Mouse (Mus musculus): ENCODE results near the gene Aplnr.

Gene Aplnr

DNA sequence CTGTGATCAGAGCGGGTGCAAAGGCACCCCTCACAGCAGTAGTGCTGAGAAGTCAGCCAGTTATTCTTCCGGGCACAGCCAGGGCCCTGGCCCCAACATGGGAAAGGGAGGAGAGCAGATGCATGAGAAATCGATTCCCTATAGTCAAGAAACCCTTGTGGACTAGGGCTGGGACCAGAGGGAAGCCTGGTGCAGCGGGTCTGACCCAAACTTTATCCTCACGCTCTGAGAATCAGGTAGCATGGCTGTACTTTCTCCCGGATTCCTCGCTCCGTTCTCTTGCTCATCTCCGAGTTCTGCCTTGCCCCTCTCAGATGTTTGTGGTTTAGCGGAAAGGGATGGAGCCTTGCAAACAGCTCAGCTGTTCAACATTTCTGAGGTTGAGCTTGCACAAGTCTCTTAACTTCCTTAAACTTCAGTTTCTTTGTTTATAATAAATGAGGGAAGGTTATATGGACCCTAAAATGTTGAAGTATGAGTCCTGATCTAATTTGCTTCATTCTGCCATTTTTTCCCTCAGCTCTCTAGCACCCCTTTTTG, 1.6 kb downstream of the Aplnr start:
- no peak for DNase-seq

DNA sequence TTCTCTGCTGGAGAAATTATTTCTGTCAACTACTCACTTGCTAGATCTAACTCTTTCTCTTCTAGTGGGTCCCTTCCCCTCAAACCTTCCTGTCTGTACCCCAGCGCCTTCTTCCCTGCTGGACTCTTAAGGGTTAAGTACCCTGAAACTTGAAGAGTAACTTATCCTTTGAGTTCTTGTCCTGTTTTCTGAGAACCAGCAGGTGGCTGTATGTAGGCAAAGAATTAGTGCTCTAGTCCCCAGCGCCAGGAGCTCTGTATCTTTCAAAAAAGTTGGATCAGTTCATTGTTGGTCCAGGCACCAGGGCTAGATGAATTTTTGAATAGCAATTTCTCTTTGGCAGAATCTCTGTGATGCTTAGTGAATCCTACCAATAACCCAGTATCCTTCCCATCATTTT, 2.1 kb downstream of the Aplnr start:
- DNase-seq: no peak

DNA sequence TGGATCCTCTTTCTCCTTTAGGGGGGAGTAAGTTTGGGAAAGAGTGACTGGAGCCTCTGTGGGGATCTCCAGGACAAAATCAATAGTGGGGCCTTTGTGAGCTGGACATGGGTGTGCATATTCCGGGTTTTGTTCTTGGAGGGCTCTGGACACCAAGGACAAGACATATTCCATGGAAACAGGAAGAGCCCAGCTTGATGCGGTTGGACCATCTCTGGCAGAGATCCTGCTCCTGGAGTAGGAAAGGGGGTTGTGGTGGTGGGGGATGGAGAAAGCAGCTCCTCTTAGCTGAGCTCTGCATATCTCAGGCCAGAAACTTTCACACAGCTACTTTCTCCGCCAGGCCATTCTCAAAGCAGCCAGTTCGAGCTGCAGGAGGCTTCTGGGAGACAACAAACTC, 3.4 kb downstream of the Aplnr start:
- DNase-seq: no peak

DNA sequence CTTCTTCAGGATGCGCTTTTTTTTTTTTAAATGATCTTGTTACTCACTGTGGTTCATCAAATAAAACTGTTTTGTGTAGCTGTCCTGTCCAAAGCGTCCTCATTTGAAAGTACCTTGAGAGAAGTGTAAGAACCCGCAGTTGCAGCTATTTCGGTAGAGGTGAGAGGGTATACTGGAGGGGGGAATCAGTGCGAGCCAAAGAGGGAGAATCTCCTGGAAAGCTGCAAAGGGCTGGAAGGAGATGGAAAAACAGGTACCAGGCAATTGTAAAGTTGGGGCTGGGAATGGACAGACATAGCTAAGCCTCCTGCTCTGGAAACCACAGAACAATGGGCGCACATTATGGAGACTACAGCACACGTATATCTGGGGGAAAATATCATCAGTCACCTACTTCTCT, 3.8 kb downstream of the Aplnr start:
- DNase-seq: no peak

DNA sequence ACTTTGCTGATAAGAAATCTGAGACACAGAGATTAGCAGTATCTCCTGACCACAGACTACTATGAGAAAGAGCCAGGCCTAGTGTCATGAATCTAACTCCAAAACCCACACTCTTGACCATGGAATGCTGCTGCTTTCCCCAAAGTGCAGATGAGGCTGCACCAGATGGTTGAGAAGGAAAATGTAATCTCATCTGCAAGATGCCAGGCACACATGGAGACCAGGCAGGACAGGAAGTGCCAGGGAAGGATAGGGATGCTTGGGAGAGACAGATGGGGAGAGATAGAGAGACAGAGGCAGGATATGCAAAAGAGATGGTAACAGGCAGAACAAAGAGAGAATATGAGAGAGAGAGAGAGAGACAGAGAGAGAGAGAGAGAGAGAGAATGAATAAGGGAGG, 4.8 kb downstream of the Aplnr start:
- DNase-seq: no peak

DNA sequence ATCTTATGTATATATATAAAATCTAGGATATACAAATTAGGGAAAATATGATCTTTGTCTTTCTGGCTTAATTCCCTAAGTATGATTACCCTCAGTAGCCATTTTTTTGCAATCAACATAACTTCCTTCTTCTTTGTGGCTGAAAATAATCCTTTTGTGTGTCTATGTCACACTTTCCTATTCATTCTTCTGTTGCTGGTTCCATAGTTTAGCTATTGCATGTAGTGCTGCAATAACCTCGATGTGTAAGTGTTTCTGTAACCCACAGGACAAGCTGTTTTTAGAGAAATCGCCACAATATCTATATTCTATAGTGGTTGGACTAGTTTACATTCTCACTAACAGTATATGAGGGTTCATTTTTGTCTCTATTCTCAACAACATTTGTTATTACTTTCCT, 8.9 kb downstream of the Aplnr start:
- no peak for DNase-seq

DNA sequence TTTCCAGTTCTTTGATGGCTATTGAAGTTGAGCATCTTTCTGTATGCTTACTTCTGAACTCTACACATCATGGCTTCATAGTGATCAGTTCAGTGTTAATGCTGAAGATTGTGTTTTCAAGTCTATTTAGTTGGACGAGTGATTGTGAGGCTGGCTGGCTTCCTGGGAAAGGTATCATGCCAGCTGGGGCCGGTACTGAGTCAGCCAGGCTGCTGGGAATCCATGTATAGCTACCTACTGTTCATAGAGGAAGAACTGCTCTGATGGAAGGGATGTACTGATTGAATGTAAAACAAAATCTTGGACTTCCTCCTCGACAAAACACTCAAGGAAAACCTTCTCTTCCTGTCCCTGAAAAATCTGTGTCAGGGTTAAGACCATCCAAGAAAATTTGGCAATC, 9.3 kb downstream of the Aplnr start:
- no peak for DNase-seq

DNA sequence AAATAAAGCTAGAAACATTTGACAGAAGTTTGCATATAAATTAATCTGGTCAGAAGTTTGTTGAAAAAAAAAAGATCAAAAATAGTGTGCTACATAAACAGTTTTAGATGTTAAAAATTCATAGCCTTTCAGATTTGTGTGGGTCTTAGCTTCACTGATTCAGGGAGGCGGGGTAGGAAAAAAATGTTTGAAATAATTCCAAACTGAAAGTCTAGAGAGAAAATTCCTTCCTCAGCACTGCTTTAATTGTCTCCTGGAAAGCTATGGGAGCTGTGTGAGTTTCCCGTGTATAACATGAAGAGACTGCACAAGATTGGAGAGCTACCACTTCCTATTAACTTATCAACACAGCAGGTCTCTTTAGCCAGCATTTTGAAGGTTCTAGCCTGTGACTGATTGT, 11.5 kb downstream of the Aplnr start:
- DNase-seq: no peak

DNA sequence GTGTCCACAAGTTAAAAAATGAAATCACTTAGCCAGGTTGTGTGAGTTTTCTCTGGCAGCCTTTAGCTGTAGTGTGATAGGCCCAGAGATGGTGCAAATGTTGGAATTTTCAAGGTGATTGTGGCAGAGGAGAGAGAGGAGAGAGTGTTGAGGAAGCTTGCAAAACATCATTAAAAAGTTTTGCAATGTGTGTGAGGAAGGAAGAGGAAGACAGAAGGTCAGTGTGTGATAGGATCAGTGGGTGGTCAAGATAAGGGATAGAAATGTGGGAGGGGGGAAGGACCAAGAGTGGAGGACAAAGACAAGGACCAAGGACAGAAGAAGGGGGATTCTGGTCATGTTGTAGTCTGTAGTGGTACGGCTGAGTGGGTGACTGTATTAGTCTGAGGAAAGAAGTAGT, 14.3 kb downstream of the Aplnr start:
- no peak for DNase-seq

DNA sequence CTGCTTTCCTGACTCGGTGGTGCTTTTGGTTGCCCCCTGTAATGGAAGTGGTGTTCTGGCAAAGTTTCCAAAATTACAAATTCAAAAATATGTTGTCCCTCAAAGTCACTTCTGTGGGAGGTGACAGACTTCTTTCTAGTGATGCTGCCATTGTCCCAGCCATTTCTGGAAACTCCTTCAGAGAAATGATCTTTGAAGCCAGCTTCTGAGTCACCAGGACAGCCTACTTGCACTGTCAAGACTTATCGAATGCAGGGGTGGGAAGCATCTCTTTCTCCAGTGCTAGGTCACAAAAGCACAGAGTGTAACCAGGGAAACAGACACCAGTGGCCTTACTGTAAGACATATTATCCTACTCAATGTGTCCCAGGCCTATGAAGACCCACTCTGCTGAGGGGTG, 15.2 kb downstream of the Aplnr start:
- no peak for DNase-seq

DNA sequence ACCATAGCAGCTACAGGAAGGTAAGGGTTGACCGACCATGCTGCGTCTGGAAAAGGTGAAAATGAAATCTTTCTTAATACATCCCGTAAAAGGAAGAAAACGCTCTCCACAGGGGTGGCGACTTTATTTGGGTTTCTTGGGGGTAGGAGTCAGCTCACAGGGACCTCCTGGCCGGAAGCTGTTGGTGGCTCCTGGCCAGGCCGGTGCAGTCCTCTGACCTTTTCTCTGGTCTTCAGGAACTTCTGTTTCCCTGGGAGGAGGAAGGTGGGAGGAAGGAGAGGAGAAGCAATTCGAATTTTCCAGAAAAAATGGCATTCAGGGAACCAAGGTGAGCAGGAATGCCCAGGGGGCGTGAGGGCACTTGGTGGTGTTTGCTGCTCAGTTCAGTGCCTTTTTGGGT, 19.3 kb downstream of the Aplnr start:
- no peak for DNase-seq

DNA sequence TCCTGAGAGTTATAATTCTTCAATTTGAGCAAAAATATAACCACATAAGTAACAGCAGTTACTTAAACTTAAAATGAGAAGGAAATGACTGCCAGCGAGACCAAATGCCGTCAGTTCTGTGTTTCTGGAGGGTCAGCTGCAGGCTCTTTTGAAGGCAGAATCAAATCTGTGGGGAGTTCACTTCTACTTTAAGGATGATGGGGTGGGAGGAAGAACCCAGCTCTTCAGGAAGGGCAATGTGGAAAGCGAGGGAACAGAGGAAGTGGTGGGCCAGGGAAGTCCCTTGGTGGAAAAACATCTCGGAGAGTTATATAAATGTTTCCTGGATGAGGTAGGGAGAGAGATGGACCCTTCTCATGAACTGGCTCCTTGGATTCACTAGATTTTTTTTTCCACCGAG, 20.1 kb downstream of the Aplnr start:
- DNase-seq: no peak

DNA sequence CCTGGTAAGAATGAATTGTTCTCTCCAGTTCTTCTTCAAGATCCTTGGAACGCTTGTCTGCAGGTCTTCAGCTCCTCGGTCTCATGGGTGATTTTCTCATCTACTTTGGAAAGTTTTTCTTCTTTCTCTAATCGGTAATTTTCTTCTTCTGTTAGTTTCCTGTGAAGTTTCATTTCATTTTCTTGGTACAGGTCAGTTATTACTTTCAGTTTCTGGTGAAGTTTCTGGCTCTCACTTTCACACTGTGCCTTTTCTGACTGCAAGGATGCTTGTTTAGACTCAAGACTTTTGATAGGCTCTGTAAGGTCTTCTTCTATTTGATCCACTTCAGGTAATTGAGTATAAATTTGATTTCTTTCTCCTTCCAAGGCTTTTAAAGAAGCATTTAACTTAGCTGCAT, 21.4 kb downstream of the Aplnr start:
- no peak for DNase-seq

DNA sequence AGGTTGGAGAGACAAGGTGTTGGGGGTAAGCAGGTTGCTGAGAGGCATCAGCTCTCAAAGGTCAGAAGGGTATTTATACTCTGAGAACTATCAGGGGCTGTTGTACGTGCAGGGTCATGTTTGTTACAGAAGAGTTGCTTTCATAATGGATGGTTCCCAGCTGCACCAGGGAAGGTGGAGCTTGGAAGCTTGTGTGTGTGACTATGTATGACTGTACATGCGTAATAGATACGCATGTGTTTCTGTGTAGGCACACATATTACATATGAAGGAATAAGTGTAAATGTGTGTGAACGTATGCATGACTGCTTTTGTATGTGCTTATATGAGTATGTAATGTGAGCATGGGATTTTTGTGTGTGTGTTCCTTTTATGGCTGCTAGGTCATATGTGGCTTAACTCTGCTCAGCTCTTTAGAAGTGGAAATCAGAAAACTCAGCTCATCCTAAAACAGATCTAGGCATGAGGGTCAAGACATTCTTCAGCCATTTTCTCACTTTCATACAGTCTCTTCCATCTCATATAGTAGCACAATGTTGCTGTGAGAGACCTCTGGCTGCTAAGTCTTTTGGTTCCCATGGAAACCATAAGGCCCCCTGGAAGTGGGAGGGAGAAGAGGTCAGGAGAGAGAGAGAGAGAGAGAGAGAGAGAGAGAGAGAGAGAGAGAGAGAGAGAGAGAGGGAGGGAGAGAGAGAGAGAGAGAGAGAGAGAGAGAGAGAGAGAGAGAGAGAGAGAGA, 25.0 kb downstream of the Aplnr start:
- no peak for DNase-seq

DNA sequence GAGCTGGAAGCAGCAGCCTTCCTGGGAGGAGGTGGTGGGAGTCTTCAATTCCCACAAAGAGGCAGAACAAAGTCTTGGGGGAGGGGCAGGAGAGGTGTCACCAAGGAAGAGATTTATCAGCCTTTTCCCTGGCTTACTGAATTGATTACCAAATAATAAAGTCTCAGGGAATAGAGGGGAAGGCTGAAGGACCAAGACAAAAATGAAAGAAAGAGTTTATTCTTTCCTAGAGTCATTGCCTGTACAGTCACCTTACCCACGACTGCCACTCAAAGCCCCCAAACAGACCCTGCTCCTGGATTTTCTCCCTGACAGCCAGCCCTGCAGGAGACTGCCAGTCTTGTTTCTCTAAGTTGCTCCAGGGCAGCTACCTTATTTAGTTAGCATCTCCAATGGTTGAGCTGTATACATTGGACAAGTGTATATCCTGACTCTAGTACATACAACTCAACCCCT, 25.6 kb downstream of the Aplnr start:
- DNase-seq: no peak

DNA sequence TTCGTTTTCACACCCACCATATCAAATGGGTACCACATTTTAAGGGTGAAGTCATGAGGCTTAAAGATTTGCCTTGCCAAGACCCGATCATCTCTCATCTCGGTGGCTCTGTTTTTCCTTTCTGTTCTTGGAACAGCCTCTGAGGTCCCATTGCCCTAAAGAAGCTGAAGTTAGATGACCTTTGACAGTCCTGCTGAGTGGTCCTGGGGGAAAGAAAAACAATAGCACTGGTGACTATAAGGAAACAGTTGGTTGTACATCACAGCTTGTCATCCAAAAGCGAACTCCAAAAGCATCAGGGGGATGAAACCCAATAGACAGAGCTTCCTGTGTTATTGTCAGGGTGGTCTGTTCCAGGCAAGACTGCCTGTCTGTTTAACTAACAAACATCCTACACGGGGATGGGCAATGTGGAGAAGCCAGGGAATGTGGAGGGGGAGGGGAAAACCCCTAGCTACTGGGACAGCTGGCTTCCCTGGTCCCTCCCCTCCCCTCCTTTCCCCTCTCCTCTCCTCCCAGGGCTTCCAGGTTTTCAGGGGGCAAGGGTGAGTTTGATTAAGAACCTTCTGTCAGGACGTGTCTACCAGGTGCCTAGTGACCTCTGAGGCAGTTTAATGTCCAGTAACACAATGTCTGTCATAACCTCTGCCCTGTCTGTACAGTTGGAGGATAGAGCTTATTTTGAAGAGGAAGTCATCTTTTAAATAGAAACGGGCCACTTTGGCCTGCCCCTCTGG, 27.5 kb downstream of the Aplnr start:
- DNase-seq: no peak

DNA sequence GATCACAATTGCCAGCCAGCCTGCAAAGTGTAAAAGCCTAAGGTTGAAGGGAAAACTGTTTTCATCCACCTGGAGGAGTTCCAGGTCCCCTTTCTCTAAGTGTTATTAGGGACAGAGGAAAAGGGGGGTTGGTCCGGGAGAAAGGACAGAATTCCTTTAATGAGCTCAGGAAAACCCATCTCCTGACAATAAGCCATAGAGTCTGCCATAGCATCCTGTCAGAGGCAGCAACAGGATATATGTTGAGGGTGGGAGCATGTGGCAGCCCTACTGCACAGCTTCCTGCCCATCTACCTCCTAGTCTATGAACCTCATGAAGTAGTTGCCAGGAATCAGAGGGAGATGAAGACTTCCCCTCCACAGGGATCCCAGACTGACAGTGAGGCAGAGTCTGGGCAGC, 31.6 kb downstream of the Aplnr start:
- no peak for DNase-seq

DNA sequence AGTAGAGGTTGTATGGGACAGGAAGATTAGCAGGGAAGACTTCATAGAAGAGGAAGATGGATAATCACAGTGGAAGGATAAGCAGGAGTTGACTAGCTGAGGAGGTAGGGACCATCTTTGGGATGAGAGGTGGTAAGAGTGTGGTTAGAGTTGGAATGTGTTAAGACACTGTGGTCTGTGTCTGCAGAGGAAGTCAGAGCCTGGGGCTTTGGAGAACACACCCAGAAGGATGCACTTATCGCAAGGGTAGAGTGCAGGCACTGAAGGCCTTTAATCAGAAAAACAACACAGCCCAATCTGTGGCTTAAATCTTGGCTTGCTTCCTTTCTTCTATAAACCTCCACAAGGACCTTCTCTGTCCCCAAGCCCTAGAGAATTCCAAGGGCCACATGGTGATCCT, 32.3 kb downstream of the Aplnr start:
- no peak for DNase-seq

DNA sequence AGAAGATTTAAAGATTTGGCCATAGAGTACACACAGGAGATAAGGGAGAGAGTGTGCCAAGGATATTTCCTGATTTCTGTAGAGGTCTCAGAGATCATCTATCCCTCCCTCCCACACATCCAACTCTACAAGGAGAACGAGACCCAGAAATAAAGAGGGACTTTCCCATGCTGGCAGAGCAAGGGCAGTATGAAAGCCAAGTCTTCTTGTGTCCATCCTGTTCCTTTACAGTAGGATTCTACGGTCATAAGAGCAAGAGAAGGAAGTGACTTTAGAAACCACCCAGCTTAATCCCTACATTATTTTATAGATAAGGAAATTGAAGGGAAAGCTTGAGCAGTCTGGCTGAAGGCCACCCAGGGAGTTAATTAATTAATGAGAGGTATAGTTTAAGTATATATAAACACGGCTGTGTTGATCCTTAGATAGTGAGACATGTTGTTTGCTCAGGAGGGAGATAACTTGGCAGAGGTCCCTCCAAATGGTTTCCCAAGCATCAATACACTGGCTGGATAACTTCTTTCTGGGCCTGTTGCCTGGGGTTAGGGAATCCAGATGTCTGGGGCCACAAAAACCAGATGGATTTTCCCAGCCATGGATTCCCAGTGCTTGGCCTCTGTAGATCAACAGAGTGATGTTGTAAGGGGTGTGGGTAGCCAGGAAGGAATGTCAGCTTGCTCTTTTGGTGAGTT, 36.2 kb downstream of the Aplnr start:
- DNase-seq: no peak

DNA sequence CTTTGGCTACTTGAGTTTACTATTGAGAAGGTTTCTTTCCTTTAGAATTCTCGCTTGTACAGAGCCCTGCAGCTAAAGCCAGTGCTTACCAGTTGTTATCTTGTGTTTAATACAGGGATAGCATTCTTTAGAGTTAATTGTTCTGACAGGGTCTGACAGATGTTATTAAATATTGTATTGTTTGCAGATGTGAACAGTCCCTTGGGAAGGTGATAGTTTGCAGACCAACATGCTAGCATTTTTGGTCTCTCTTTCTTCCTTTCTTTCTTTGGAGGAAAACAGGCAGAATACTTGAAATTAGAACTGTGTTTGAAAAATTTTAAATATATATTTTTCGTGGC, 36.7 kb downstream of the Aplnr start:
- DNase-seq: no peak

DNA sequence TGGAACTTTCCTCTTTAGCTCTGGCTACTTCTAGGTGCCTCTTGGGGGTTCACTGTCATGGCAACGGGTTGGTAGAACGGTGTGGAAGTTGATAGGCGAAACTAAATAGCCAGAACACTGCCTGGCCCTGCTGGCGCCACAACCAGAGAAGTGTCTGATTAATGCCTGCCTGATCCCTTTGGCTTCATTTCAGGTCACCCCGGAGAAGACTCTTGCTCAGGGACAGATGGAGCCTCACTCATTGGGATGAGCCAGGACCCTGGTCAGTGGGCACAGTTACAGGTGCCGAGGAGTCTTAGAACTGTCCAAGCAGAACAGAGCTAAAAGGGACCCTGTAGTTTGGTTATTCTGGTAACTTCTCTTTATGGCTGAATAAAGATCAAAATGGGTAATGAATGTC, 37.5 kb downstream of the Aplnr start:
- DNase-seq: no peak

DNA sequence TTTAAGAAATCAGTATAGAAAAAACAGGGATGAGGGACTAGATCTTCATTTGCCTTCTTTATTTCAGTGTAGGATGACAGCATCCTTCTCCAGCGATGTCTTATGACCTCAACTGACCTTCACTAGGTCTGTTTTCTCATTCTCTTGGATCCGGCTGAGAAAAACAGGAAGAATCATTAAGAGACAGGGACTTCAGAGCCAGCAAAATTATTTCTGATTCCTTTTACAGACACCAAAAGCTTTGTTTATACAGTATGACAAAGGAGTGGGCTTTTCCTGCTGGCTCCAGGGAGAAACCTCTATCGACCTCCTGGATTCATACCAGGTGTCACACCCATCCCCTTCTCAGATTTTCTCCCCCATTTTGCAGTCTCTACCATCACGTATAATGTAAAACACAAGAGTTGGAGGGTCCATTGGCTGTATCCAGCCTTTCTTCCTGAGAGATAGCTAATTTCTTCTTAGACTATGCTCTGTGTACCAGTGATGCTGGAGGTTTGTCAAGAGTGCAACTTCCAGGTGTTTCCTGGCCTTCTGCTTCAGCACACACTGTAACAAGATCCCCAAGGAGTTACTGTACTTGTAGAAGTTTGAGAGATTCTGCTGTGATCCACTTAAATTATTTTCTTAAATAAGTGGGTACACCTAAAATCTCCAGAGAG, 42.2 kb downstream of the Aplnr start:
- no peak for DNase-seq

DNA sequence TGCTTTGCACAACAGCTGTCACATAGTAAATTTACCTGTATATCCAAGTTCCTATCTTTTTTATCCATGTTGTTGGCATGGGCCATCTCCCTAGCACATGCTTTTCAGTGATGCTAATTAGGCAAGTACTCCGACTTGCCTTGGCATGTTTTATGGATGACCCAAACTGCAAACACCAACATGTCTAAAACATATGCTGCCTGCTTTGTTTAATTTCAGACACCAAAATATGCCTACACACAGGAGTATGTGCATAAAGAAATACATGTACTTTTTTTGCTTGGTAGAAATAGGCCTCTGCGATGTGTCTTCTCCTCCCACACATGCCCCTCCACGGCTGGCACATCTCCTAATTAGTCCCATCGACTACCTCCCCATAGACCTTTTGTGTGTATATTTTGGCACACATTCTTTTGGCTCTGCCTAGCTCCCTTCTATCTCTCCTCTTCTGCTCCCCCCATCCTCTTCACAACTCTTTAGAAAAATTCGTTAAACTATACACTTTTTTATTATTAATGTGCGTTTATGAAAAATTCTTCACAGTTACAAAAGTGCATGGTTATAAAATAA, 51.6 kb downstream of the Aplnr start:
- no peak for DNase-seq

Data from thymus, postnatal 4 days (tissue).